ENCODE assay signal across 15 mouse cellular contexts in genomic region chr4:45672262-45673076, GRCm38 (mm10).
A peak's percentile ranks its signal among the peaks of the same experiment; 100 is the strongest.
DNase-seq lines count a peak whose midpoint lies in the region; ATAC-seq and TF ChIP-seq lines count a peak whose summit lies in the region.
"Had no signal": no experiment of that assay in that cellular context is flagged by ENCODE, and none has a peak within 500 bp of the region (broad histone marks: within the 10 kb centered on the region; RNA-seq: fewer than 3 reads in every experiment).

No protein-coding gene starts in this region.

- H3K4me2 ChIP-seq in forebrain, embryonic 15.5 days (replicated peaks): 0 out of 2 replicates have a peak overlapping the region, but pooled peaks have one; percentile 5
- H3K4me2 ChIP-seq in midbrain, postnatal 0 days (ENCODE audit: low read depth, low read length, poor library complexity, severe bottlenecking): no peak overlapping the region
- H3K4me2 ChIP-seq: heart, embryonic 15.5 days; liver, embryonic 11.5 days had no signal

- no peak overlapping the region for H3K9ac ChIP-seq in forebrain, embryonic 15.5 days (replicated peaks)
- no peak overlapping the region for H3K9ac ChIP-seq in midbrain, postnatal 0 days (replicated peaks; ENCODE audit: low read length, poor library complexity, severe bottlenecking)
- H3K9ac ChIP-seq: heart, embryonic 15.5 days had no signal

- H3K36me3 ChIP-seq in forebrain, embryonic 15.5 days: no peaks in the 10 kb centered on the region
- no peaks in the 10 kb centered on the region for H3K36me3 ChIP-seq in midbrain, postnatal 0 days (ENCODE audit: insufficient read depth, low read length)
- H3K36me3 ChIP-seq: heart, embryonic 15.5 days had no signal

- intact Hi-C loops in heart, postnatal 36 days (cut with DNase I): no loop called here

- 28% methylated on average over 16 of the region's 16 CpGs for WGBS in forebrain, embryonic 15.5 days
- 33% methylated on average over 16 of the region's 16 CpGs for WGBS in midbrain, postnatal 0 days

- no peaks in the 10 kb centered on the region for H3K9me3 ChIP-seq in forebrain, embryonic 15.5 days
- no peaks in the 10 kb centered on the region for H3K9me3 ChIP-seq in midbrain, postnatal 0 days (ENCODE audit: low read length)
- H3K9me3 ChIP-seq: heart, embryonic 15.5 days had no signal

- ATAC-seq in forebrain, embryonic 15.5 days (replicated peaks): 0 out of 2 replicates have a peak, but pooled peaks have one; percentile 45
- ATAC-seq in midbrain, postnatal 0 days (ENCODE audit: low FRiP score): no peak
- ATAC-seq: activated CD4-positive, CD25-positive, alpha-beta regulatory T cell, adult 4 months had no signal

- no peak overlapping the region for H3K4me3 ChIP-seq in forebrain, embryonic 15.5 days
- no peak overlapping the region for H3K4me3 ChIP-seq in midbrain, postnatal 0 days (ENCODE audit: low read depth, low read length)
- H3K4me3 ChIP-seq: heart, embryonic 15.5 days had no signal

- H3K27ac ChIP-seq in forebrain, embryonic 15.5 days (replicated peaks): peak overlapping the region; percentile 73
- H3K27ac ChIP-seq in midbrain, postnatal 0 days (ENCODE audit: low read depth, low read length): no peak overlapping the region; the same call in 1 of the 2 replicates
- H3K27ac ChIP-seq: heart, embryonic 15.5 days had no signal

- peak; percentile 61 for DNase-seq in heart, adult 11 months
- DNase-seq in heart, postnatal 36 days: no peak
- peak; percentile 35 for DNase-seq in midbrain, postnatal 0 days (ENCODE audit: low spot score)
- peak; percentile 17 to 46 for DNase-seq in thymus, postnatal 36 days
- no peak for DNase-seq in cerebellum, postnatal 25 days
- no peak for DNase-seq in gastrocnemius, postnatal 4 days (ENCODE audit: low spot score in 2 of 2)
- DNase-seq in spleen, postnatal 36 days (ENCODE audit: low spot score in 2 of 2): no peak
- DNase-seq: cerebellum, adult 8-10 months; kidney, adult 11 months; kidney, postnatal 4 days; lung, postnatal 14 days had no signal

- no peaks in the 10 kb centered on the region for H3K27me3 ChIP-seq in forebrain, embryonic 15.5 days
- H3K27me3 ChIP-seq in midbrain, postnatal 0 days (ENCODE audit: insufficient read depth, low read length): no peaks in the 10 kb centered on the region

- peaks cover 27% of the 10 kb centered on the region for H3K4me1 ChIP-seq in forebrain, embryonic 15.5 days
- H3K4me1 ChIP-seq in midbrain, postnatal 0 days (ENCODE audit: insufficient read depth, low read length): peaks cover 7% of the 10 kb centered on the region; the same call in 1 of the 2 replicates
- H3K4me1 ChIP-seq: heart, embryonic 15.5 days had no signal

- TF ChIP-seq CTCF in midbrain, postnatal 0 days (IDR thresholded peaks at IDR 0.05): no peak

Comparison
In these comparisons a context has a peak if more than half of its experiments do, and no peak if none do; other contexts are left out.
1. DNase-seq: peak in heart, adult 11 months (single experiment), midbrain, postnatal 0 days (single experiment) and thymus, postnatal 36 days (2 of 2); none in heart, postnatal 36 days (0 of 2), cerebellum, postnatal 25 days (0 of 2), gastrocnemius, postnatal 4 days (0 of 2) and spleen, postnatal 36 days (0 of 2).